Mouse (Mus musculus) urinary bladder, postnatal 25 days (tissue): Measurements from ENCODE around the gene Ppm1j.
"Not testable (repeated sequence)": the region's sequence is repeated elsewhere in the genome, so short reads cannot be mapped to it uniquely, and the experiment has no call there.

Source experiments
- DNase-seq: peaks from one replicate; pipeline ENCODE4 v3.0.0; 2022; ENCODE audit warnings: low spot score

The Ppm1j gene

DNA sequence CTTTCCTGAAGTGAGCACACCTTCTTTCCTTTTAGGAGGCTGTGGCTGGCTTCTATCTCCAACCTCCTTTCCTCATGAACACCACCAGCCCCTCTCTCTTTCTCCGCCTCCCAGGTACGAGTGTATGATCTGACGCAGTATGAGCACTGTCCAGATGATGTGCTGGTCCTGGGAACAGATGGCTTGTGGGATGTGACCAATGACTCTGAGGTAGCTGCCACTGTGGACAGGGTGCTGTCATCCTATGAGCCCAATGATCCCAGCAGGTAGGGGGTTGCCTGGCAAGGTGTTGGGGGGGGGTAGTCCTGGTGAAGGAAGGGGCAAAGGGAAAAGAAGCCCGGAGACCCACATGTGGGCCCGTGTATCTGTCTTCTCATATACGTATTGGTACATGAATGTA, 4.4 kb downstream of the Ppm1j start:
- DNase-seq: no peak

DNA sequence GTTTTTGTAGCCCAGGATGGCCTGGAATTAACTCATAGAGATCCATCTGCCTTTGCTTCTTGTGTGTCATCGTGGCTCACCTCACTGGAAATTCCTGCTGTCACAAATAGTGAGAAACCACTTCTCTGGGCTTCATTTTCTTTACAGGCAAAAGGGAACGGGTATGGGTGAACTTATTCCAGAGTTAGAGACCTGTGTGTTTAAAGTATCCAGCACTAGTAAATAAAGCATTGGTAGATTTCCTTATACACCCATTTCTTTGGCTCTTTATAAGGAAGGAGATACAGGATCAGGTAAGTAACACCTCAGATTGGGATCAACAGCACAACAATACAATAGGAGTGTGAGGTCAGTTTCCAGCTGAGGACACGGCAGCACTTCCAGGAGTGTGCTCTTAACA, 7.2 kb downstream of the Ppm1j start, which contains the start of gene Rhoc:
Gene Rhoc, plus strand, starts transcription at position 301 of the 400 bp plus-strand sequence.
- DNase-seq: no peak

DNA sequence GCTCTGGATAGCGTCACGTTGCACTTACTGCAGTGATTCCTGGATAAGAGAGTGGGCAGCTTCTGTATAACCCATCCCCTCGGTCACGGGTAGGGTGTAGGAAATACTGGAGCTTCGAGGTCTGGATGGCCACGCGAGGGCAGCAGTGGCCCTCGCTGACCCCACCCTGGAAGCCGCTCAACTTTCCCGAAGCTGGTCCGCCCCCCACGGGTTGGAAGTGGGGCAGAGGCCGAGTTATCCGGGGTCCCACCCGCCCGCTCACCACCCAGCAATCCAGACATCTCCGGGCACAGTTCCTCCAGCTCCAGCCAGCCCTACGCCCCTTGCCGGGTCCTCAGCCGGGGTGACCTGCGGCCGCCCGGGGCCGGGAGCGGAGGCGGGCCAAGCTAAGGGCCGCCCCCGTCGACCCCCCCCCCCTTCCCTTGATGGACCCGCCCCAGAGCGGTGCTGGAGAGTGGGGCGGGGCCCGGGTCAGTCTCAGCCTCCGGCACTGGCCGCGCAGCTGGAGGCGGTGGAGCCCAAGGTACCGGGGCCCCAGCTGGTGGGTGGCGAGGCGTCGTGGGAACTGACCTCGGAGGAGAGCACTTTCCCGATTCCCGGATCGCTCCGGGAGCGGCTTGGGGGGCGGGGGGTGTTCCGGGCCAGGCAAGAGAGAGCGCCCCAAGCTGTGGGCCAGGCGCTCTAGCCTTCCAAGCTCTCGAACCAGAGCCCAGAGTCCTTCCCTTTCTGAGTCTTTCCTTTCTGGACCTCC, 7.9 kb downstream of the Ppm1j start:
- DNase-seq: peak; percentile 72

DNA sequence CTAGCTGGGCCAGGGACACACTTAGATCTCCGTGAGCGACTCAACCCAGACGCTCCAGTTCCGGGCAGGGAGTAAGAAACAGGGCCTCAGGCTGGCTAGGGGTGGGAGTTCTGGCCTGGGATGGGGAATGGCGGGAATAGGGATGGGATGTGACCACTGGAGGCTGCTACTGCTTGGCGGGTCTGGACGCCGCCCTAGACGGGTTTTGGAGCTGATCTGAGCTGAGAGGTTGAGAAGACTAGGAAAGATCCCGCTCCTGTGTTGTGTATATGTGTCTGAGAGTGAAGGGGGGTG, 8.4 kb downstream of the Ppm1j start:
- DNase-seq: no peak

DNA sequence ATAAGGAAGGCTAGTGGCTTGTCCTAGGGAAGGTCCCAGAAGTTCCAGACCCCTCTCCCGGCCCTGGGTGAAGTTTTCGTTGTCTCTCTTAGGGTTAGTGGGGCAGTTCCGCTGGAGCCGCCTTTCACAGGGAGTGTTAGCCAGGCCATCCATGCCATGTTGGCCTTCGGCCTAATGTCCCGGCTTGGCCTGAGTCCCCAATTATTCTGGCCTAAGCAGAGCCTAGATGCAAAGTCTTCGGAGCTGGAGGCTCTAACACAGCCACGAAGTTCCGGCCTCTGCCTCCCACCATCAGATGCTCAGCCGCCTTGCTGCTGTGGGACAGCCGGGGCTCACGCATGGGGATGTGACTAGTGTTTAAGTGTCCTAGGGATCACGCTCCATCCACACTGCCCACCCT, 9.0 kb downstream of the Ppm1j start:
- DNase-seq: no peak

DNA sequence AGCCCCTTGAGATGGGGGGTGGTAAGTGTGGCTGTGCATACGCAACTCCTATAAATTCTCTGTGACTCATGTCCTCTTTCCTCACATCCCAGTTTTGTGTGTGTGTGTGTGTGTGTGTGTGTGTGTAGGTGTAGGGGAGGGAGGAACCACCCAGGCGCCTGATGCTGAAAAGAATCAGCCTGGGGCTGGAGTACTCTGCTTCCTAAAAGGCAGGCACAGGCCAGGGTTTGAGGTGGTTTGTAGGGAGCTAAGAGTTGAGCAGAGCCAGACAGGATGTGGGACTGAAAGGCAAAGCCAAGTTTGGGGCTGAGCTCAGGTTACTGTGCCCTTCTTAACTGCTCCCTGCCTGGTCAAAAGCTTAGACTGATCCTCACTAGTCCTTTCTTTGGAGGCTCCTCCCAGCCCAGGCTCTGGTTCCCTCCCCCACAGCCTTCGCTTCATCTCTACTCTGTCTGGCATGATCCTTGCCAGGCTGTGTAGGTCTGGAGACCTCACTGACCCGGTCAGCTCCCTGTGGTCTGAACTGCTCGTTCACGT, 9.6 kb downstream of the Ppm1j start:
- DNase-seq: no peak

DNA sequence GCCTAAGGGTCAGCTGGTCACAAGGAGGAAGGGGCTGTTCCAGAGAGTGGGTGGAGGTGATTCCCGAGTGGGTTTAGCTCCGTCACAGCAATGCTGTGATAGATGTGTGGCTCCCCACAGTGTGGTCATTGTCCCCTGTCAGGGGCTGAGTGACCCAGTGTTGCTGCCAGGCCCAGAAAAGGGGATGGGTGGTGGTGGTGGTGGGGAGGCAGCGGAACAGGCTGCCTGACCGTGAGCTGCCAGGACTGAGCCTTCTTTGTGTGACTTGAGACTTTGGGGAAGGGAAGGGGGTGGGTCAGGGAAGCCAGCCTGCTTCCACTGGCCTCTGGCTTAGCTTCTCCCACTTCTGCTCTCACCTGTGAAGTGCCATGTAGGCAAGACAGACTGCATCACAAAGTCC, 10.2 kb downstream of the Ppm1j start:
- DNase-seq: no peak

DNA sequence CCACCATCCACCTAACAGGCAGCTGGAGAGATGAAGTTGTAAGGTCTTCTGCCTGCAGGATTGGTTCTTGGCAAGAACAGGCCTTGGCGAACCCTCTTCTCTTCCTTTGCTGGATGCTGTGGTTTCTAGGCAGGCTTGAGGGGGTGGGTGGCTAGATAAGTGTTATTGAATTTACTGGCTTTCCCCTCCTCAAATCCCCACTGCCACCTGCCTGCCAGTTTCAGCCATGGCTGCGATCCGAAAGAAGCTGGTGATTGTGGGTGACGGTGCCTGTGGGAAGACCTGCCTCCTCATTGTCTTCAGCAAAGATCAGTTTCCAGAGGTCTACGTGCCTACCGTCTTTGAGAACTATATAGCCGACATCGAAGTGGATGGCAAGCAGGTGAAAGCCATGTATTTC, 10.8 kb downstream of the Ppm1j start:
- no peak for DNase-seq

DNA sequence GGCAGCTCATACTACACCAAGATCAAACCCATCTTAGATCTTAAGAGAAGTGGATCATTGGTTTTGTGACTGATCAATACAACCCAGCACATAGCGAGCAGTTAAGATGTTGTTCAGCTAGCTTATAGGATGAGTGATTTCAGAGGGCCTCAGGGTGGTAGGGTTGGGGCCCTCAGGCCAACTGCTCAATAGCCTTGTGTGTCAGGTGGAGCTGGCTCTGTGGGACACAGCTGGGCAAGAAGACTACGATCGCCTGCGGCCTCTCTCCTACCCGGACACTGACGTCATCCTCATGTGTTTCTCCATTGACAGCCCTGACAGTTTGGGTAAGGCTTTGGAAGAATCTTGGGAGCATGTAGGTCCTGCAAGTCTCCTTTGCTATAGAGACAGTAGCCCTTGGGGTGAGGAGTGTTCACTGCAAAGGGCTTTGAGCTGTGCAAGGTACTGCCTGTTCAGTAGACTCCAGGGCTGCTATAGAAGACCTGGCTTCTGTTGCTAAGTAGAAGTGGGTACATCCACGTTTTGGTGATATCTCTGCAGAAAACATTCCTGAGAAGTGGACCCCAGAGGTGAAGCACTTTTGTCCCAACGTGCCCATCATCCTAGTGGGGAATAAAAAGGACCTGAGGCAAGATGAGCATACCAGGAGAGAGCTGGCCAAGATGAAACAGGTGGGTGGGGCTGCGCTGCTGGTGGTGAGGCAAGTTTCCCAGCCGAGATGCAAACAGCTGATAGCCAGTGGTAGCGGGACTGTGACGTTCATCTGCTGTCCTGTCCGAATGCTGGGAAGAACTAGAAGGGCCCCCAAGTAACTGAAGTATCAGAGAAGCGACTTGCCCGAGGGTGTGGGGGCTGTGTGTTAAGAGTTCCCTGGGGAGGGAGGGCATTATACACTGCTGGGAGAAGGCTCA, 11.8 kb downstream of the Ppm1j start:
- DNase-seq: no peak

DNA sequence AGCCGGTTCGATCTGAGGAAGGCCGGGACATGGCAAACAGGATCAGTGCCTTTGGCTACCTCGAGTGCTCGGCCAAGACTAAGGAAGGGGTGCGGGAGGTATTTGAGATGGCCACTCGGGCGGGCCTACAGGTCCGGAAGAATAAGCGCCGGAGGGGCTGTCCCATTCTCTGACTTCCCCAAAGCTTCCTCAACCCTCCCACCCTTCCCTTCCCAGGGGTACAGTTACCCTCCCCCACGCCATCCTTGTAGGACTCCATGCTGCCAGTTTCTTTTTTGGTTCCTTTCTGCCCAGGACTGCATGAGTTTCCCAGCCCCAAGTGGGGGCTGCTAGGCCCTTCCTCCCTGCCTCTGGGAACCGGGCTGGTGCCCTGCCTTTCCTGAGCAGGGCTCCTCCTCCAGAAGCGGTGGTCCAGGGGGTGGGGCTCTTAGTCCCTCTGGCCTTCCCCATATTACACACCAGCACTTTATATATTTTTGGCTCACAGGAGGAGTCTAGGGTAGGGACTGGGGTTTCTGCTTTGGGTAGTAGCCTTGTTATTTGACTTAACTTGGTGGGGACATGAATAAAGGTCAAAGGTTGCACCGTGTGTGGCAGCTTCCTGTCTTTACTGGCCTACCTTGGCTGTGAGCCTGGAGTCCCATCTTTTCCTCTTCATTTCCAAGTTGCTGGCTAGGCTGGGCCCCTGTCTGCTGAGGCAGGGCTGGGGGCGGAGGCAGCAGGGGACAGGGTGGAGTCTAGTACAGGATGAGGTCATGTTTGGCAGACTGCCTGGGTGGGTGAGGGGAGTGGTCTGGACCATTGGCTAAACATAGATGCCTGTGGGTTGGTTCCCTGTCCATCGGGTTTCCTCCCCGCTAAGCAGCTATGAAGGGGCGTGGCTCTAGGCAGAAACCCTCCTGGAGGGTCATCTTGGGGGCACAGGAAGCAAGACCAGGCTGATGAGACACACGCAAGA, 13.3 kb downstream of the Ppm1j start:
- DNase-seq: peak; percentile 81

DNA sequence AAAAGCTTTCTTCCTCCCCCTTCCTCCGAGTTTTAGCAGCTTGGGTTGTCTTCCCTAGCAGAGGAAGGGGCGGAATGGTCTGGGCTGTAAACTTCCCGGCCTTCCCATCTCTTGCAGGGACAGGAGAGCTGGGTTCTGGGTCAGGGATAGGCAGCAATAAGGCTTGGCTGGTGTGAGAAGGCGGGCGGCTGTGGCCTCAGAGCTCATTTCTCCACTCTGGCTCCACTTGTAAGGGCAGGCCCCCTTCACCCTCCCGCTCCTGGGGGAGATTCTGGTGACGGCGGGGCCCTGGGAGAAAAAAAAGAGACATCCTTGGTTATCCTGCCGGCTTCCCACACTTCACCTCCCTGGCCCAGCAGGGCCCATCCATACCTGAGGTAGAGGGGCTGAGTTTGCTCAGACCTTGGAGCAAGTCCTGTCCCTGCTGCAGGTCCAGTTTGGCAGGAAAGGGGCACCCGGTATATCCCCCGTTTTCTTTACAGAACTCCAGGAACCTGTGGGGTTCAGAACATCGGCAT, 14.2 kb downstream of the Ppm1j start:
- no peak for DNase-seq

DNA sequence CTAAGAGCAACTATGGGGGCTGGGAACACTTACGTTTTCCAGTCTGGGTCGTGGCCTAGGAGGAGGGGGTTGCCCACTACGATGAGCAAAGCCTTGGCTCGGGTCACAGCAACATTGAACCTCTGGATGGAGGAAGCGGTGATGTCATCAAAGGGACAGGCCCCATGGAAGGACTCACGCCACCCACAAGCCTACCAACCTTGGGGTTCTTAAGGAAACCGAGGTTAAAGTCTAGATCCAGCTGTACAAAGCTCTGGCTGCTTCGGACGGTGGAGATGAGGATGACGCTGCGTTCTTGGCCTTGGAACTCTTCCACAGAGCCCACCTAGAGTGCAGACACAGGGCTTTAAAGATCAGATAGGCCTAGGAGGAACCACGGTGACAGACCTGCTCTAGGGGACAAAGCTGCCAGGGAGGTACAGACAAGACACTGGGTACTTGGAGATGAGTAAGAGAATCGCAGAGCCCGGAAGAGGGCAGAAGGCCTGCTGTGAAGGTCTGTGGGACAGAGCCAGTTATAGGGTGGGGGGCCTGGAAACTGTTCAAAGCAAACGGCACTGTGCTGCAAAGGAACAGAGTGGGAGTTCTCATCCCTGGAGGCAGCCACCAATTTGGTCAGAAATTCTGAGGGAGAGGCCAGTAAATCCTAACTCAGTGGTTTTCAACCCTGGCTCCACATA, 14.9 kb downstream of the Ppm1j start:
- no peak for DNase-seq

DNA sequence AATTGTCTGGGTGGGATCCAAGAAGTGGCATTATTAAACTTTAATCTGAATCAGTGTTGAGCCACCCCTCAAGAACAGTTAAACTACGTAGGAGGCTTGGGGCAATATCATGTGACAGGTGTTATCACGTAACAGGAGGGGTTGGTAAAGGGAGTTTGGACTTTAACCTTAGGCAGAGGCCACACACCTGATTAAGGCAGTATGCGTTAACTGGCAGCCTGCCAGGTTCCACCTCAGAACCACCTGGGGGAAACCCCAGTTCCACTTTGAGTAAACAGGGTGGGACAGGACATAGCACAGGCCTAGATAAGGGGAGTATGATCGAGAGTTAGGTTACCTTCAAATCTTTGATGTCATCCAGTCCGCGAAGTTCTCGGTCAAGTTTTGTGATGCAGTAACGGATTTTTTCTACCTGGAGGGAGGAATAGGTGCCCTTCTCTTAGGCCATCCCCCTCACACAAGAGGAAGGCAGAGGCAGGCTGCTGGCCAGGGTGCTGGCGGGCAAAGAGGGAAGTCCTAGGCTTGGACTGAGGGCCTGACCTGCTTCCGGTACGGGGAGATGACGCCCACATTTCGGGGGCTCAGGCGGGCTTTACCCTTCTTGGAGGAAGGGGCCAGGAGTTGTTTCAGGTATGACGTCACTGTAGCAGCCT, 15.7 kb downstream of the Ppm1j start:
- DNase-seq: no peak

DNA sequence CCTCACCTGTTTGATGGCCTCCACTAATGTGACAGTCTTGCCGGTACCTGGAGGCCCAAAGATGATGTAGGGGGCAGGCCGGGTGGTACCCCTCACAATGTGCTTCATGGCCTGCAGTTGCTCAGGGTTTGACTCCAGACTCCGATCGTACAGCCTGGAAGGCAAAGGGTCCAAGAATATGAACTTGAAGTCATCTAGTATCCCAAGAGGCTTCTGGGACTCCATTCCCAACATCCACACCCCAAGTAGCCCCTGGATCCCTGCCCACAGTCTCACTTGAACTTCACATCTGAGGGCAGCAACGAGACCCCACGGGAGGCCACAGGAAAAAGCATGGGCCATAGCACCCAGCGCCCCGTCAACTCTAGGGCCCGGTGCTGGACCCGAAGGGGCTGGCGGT, 19.8 kb downstream of the Ppm1j start:
- DNase-seq: no peak

DNA sequence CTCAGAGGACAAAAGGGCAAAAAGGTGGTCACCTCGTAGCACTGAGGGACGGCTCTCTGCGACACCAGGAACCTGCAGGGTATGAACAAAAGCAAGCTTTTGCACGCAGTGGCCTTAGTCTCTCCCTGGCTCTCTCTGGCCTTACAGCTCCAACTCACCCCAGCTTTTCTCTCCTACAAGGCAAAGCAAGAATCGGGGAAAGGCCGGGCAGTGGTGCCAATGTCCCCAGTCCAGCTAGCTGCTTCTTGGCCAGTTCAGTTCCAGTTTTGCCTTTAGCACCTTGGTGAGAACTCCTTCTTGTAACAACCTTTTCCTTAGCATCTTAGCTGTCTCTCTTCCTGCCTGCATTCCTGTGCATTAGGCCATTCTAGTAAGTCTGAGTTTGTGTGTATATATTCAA, 20.6 kb downstream of the Ppm1j start:
- DNase-seq: no peak

DNA sequence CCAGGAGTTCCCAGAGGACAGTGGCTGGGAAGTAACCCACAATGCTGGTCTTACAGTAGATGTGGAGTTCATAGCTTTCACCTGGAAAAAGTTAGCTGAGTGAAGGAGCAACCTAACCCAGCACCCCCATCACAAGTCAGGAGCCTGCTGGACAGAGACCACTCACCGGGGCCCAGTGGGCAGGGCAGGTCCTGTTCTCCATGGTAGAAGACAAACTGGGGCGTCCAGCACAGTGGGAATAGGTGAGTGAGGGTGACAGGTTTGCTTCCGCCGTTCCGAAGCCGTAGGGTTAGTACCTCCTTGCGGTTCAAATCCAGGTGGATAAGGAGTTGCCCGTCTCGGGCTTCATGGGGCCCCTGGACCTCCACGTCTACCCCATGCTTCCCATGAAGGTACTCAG, 23.5 kb downstream of the Ppm1j start:
- no peak for DNase-seq

DNA sequence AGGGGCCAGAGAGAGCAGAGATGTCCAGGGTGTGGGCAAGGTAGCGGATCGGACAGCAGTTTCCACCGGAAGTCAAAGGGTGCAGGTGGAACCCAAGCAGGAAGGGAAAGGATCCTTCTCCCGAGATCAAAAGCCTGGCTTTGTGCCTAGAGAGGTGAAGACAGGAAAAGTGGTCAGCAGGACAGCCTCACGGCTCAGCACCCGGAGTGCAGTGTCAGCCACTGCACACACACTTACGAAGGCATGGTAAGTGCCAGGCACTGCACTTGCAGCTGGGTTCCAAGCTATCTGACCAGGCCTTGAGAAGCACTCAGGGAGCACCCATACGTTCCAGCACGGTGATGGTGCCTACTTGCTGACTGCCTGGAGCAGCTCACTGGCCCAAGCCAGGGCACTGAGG, 24.7 kb downstream of the Ppm1j start:
- no peak for DNase-seq

DNA sequence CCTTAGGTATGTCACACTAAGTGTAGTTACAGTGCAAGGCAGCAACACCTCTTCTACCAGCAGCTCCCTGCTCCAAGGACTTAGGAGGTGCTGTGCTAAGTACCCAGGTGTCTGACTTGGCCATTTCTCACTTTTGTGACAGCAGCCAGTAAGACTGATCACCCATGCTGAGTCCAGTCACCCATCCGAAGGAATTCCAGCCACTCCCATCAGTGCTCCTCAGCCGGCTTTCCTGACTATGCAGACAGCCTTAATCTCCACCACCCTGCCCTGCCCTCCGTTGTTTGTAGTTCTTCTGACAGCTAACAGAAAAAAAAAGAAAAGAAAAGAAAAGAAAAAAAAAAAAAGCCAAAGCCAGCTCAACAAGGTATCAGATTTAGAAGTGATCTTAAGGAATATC, 30.9 kb downstream of the Ppm1j start:
- DNase-seq: no peak

DNA sequence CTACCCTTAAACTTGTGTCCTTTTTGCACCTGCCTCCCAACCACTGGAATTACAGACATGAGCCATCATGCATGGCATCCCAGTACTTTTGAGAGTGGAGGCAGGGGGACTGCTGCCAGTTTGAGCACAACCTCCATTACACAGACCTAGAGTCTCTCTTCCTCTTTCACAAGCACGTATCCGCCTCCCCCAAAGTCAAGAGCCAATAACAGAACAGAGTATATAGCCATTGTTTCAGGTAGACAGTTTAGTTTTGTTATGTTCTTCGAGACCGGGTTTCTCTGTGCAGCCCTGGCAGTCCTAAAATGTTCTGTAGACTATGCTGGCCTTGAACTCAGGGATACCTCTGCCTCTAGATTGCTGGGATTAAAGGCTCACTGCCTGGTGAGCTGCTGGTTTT, 31.4 kb downstream of the Ppm1j start:
- DNase-seq: no peak

DNA sequence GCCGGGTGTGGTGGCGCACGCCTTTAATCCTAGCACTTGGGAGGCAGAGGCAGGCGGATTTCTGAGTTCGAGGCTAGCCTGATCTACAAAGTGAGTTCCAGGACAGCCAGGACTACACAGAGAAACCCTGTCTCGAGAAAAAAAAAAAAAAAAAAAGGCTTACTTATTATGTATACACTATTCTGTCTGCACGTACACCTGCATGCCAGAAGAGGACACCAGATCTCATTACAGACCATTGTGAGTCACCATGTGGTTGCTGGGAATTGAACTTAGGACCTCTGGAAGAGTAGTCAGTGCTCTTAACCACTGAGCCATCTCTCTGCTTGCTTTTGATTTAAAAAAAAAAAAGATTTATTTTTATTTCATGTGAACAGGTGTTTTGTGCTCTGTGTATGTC, 32.4 kb downstream of the Ppm1j start:
- DNase-seq: not testable (repeated sequence)

DNA sequence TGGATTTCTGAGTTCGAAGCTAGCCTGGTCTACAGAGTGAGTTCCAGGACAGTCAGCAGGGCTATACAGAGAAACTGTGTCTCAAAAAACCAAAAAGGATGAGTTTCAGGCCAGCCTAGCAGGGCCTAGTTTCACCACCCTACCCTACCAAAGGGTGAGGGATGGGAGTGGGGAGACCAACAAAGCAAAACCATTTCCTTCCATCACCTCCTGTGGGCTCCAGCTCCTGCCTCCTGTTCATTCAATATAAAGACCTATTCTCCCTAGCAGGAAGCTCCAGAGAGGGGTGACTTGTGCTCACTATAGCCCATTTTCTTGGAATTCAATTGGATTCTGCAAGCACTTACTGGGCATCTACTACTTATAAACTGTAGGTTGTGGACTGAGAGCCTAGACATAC, 33.9 kb downstream of the Ppm1j start:
- DNase-seq: no peak
